ENCODE assay signal across 8 mouse cellular contexts in genomic region chr19:56997164-56997599, GRCm38 (mm10). TPM values are rescaled to one million over a fixed set of nuclear protein-coding genes. Genes with fewer than 3 reads are reported as not detected.
DNase-seq lines count a peak whose midpoint lies in the region; ATAC-seq and TF ChIP-seq lines count a peak whose summit lies in the region.

No protein-coding gene starts in this region.

- peak; percentile 25 for DNase-seq in thymus, postnatal 4 days
- DNase-seq in thymus, adult 2 months = no peak
- peak; percentile 77 for DNase-seq in gastrocnemius, adult 2 months
- DNase-seq in liver, postnatal 0 days = peak; percentile 20
- DNase-seq in layer of hippocampus, postnatal 25 days (ENCODE audit: extremely low spot score in 1 of 2, low spot score in 1 of 2) = no peak
- no peak for DNase-seq in left cerebral cortex, adult 11 months (ENCODE audit: low spot score)

- H3K4me2 ChIP-seq in intestine, embryonic 16.5 days (ENCODE audit: low read depth, low read length) = no peak overlapping the region
- H3K4me2 ChIP-seq in liver, postnatal 0 days (ENCODE audit: low read depth, low read length) = peak overlapping the region; percentile 22; the same call in 1 of the 2 replicates

- H3K27me3 ChIP-seq in thymus, adult 2 months (ENCODE audit: control insufficient read depth, insufficient read depth, low read length) = no peaks in the 10 kb centered on the region
- H3K27me3 ChIP-seq in intestine, embryonic 16.5 days (replicated peaks; ENCODE audit: control insufficient read depth, insufficient read depth, low read length) = no peaks in the 10 kb centered on the region
- H3K27me3 ChIP-seq in liver, postnatal 0 days (ENCODE audit: insufficient read depth, low read length) = no peaks in the 10 kb centered on the region

- WGBS in thymus, adult 2 months = 26% methylated on average over 10 of the region's 10 CpGs
- WGBS in intestine, embryonic 16.5 days = 4% methylated on average over 10 of the region's 10 CpGs
- 11% methylated on average over 10 of the region's 10 CpGs for WGBS in liver, postnatal 0 days (ENCODE audit: insufficient replicate concordance)
- WGBS in olfactory bulb, adult 2 months = 13% methylated on average over 10 of the region's 10 CpGs

- peak; percentile 89 for ATAC-seq in intestine, embryonic 16.5 days
- ATAC-seq in liver, postnatal 0 days = 0 out of 2 replicates have a peak, but pooled peaks have one; percentile 36

- no peak for TF ChIP-seq EP300 in liver, postnatal 0 days (IDR thresholded peaks at IDR 0.05; ENCODE audit: low read depth)

- TF ChIP-seq POLR2A in thymus, adult 2 months (IDR thresholded peaks at IDR 0.05; ENCODE audit: control insufficient read depth, extremely low read depth, insufficient read depth, low read length, poor library complexity) = no peak
- no peak for TF ChIP-seq POLR2A in olfactory bulb, adult 2 months (IDR thresholded peaks at IDR 0.05; ENCODE audit: insufficient read depth, low read depth, low read length)

- no peak overlapping the region for H3K9ac ChIP-seq in intestine, embryonic 16.5 days (ENCODE audit: low read depth, low read length)
- no peak overlapping the region for H3K9ac ChIP-seq in liver, postnatal 0 days (replicated peaks)

- H3K36me3 ChIP-seq in thymus, adult 2 months (ENCODE audit: control insufficient read depth, insufficient read depth, low read length) = no peaks in the 10 kb centered on the region
- H3K36me3 ChIP-seq in intestine, embryonic 16.5 days (ENCODE audit: control insufficient read depth, insufficient read depth, low read length) = no peaks in the 10 kb centered on the region
- no peaks in the 10 kb centered on the region for H3K36me3 ChIP-seq in liver, postnatal 0 days (replicated peaks; ENCODE audit: insufficient read depth, low read length)

- intact Hi-C loops in gastrocnemius, adult 2 months (cut with DNase I) = no loop called here

- no peak overlapping the region for H3K27ac ChIP-seq in thymus, adult 2 months (ENCODE audit: control insufficient read depth, insufficient read depth, low read length)
- peak overlapping the region; percentile 77 for H3K27ac ChIP-seq in gastrocnemius, adult 2 months
- H3K27ac ChIP-seq in intestine, embryonic 16.5 days (ENCODE audit: low read length) = peak overlapping the region; percentile 73
- H3K27ac ChIP-seq in liver, postnatal 0 days (ENCODE audit: low read depth) = no peak overlapping the region
- 0 out of 2 replicates have a peak overlapping the region, but pooled peaks have one; percentile 12 for H3K27ac ChIP-seq in olfactory bulb, adult 2 months (ENCODE audit: insufficient read depth, low read depth, low read length)

- no peak for TF ChIP-seq CTCF in thymus, adult 2 months (IDR thresholded peaks at IDR 0.05; ENCODE audit: borderline replicate concordance, control insufficient read depth, extremely low read depth, insufficient read depth, low read length, poor library complexity)
- TF ChIP-seq CTCF in gastrocnemius, adult 2 months (IDR thresholded peaks at IDR 0.05) = peak; percentile 33; the same call in 1 of the 2 replicates
- TF ChIP-seq CTCF in liver, postnatal 0 days (IDR thresholded peaks at IDR 0.05; ENCODE audit: low read depth) = no peak
- no peak for TF ChIP-seq CTCF in olfactory bulb, adult 2 months (IDR thresholded peaks at IDR 0.05; ENCODE audit: insufficient read depth, low read depth, low read length)

- no peaks in the 10 kb centered on the region for H3K9me3 ChIP-seq in intestine, embryonic 16.5 days (ENCODE audit: control insufficient read depth, low read length)
- H3K9me3 ChIP-seq in liver, postnatal 0 days (ENCODE audit: low read length) = no peaks in the 10 kb centered on the region

- no peaks in the 10 kb centered on the region for H3K4me1 ChIP-seq in thymus, adult 2 months (replicated peaks; ENCODE audit: control insufficient read depth, insufficient read depth, low read length)
- peaks cover 12% of the 10 kb centered on the region for H3K4me1 ChIP-seq in intestine, embryonic 16.5 days (ENCODE audit: control insufficient read depth, insufficient read depth, low read length)
- H3K4me1 ChIP-seq in liver, postnatal 0 days (ENCODE audit: insufficient read depth) = peaks cover 5% of the 10 kb centered on the region; the same call in 1 of the 2 replicates
- peaks cover 7% of the 10 kb centered on the region for H3K4me1 ChIP-seq in olfactory bulb, adult 2 months (ENCODE audit: control insufficient read depth, insufficient read depth, low read length)

- no peak overlapping the region for H3K4me3 ChIP-seq in thymus, adult 2 months (ENCODE audit: control insufficient read depth, insufficient read depth, low read length)
- peak overlapping the region; percentile 48 for H3K4me3 ChIP-seq in gastrocnemius, adult 2 months
- no peak overlapping the region for H3K4me3 ChIP-seq in intestine, embryonic 16.5 days (ENCODE audit: low read length)
- H3K4me3 ChIP-seq in liver, postnatal 0 days (ENCODE audit: low read depth, low read length) = no peak overlapping the region
- H3K4me3 ChIP-seq in olfactory bulb, adult 2 months (ENCODE audit: insufficient read depth, low read depth, low read length) = no peak overlapping the region

RNA-seq across cellular contexts. Expression of gene Afap1l2, which starts 10.8 kb away (rescaled TPM):
- polyA plus RNA-seq in thymus, adult 2 months (2012; rRNA removed) = 4.7 and 5.9 TPM in 2 replicates
- total RNA-seq in gastrocnemius, adult 2 months (2021) = 1 to 10 TPM; 1.6 TPM
- polyA plus RNA-seq in intestine, embryonic 16.5 days (2015; fragmentation: Nextera tagmentation; extraction: Ambion mirVana) = 16.5 and 16.9 TPM in 2 replicates
- polyA plus RNA-seq in liver, postnatal 0 days (2015; fragmentation: Nextera tagmentation; extraction: Ambion mirVana) = 1.1 and 1.5 TPM in 2 replicates
- not detected in 2 replicates for polyA plus RNA-seq in olfactory bulb, adult 2 months (2012; ENCODE audit: insufficient read depth, insufficient read length, low replicate concordance, missing spikeins)
- total RNA-seq in layer of hippocampus, postnatal 25 days (2021) = 10 to 100 TPM; 12.6 to 13.7 TPM

Comparison
In these comparisons a context has a peak if more than half of its experiments do, and no peak if none do; other contexts are left out.
1. DNase-seq: peak in thymus, postnatal 4 days (single experiment), gastrocnemius, adult 2 months (single experiment) and liver, postnatal 0 days (single experiment); none in thymus, adult 2 months (single experiment), layer of hippocampus, postnatal 25 days (0 of 2) and left cerebral cortex, adult 11 months (single experiment).
2. H3K27ac ChIP-seq: peak in gastrocnemius, adult 2 months (single experiment), intestine, embryonic 16.5 days (single experiment) and olfactory bulb, adult 2 months (single experiment); none in thymus, adult 2 months (single experiment) and liver, postnatal 0 days (single experiment).